Mouse (Mus musculus): ENCODE data around the gene Dcaf10.
"Not testable (repeated sequence)": the region's sequence is repeated elsewhere in the genome, so short reads cannot be mapped to it uniquely, and the experiment has no call there.

The Dcaf10 gene

GRCm38 (mm10) chr4:45341669-45342249, at the start of gene Dcaf10:
Gene Dcaf10 (plus strand): TSS chr4:45342101.
- peak; percentile 90 to 94 for DNase-seq (ENCODE audit: low spot score in 2 of 2)

GRCm38 (mm10) chr4:45296662-45297564, 45.0 kb upstream of the Dcaf10 start, which contains the start of gene Trmt10b:
Gene Trmt10b (plus strand): TSS chr4:45297127.
- peak; percentile 36 to 60 for DNase-seq (ENCODE audit: low spot score in 2 of 2)

DNA sequence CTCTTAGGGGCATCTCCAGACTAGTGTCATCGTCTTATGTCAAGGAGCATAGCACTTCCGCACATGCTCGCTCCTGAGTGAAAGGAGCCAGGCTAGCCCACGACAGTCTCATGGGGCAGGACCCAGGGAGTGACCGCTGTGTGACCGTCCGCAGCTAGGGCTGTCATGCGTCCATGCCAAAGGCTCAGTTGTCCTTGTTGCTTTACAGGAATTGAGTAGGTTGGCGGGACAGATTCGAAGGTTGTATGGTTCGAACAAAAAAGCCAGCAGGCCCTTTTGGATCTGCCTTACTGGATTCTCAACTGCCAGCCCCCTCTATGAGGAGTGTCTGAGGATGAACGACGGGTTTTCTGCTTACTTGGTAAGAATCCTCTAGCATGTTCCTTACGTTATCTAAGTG, 36.4 kb upstream of the Dcaf10 start:
- DNase-seq (ENCODE audit: low spot score in 2 of 2) = no peak

DNA sequence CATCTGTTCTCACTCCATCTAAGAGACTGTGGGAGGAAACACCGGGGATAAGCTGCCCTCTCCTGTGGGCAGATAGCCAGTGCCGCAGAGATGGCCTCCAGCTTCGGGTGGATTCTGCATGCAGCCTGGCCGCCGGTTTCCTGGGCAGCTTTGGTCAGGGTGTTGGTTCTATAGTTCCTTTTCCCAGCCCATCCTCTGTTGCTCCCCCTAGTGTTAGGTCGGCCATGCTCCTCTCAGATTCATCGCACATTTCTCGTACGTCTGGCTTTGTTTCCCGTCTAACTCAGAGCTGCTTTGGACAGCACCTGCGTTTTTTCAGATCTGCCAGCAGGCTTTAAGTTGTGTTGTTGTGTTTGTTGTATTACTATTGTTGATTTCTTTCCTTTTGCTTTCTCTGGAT, 33.9 kb upstream of the Dcaf10 start:
- no peak for DNase-seq (ENCODE audit: low spot score in 2 of 2)

DNA sequence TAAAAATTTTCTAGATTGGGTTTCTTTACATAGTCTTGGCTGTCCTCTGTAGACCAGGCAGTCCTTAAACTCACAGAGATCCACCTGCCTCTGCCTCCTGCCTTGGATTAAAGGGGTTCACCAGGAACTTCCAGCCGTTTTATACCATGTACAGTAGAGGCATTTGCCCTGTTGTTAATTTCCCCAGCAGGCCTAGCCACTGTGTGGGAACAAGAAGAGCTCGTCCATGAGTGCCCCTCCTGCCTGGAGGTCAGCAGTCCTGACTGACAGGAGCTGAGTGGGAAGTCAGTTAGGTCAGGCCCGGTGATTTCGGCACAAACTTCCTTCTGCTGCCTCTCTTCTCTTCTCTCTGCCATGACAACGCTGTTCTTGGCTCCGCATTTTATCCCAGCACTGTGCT, 33.3 kb upstream of the Dcaf10 start:
- DNase-seq (ENCODE audit: low spot score in 2 of 2) = no peak

DNA sequence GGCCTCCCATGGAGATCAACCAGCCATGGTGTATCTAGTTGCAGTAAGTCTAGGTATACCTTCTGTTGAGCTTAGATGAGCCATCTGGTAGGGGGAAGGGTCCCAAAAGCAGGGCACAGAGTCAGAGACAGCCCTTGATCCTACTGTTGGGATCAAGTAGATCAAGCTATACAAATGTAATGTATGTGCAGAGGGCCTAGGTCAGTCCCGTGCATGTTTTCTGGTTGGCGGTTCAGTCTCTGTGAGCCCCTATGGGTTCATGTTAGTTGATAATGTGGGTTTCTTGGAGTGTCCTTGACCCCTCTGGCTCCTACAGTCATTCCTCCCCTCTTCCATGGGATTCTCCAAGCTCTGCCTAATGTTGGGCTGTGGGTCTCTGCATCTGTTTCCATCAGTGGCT, 30.8 kb upstream of the Dcaf10 start:
- no peak for DNase-seq (ENCODE audit: low spot score in 2 of 2)

DNA sequence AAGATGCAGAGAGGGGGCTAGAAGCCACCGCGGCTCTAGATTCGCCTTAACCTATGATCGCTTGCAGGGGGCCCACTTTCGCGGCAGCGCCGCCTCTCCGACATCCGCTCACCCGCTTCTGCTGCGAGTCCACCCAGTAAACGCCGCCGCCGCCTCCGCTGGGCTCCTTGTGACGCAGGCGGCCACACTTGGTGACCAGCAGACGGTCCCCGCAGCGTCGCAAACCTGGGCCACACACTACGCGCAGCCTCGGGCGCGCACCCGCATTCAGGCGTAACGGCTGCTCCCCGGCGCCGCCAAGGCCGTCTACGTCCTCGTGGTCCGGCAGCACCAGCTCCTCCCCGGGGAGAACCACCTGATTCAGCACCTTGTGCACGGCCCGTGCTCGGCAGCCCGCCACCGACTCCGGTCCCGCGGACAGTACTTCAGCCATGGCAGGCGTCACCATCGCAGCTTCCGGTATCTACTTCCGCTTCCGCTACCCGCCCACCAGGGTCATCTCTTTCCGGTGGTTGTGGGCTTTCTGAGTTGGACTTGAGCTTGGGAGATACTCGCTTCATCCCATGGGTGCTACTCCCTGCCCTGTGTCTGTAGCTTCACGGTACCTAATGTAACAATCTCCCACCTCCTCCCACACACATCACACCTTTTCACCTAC, 21.6 kb upstream of the Dcaf10 start:
- DNase-seq (ENCODE audit: low spot score in 2 of 2) = peak; percentile 56 to 72

DNA sequence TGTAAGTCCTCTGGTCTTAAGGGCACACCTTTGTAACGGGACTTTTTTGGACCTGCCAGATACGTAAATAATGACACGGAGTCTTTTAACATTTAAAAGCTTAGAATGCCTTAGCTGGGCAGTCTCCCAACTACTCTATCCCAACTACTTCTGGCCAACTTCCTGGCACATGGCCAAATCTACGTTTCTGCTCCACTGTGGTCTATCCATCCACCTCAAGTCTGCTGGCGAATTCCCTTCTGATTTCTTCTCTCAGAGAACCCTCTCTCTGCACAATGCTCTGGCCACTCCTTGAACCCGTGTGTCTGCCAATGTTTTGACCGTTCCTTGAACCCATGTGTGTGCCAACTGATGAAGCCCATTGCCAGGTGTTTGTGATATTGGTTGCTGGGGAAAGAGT, 10.8 kb upstream of the Dcaf10 start:
- no peak for DNase-seq (ENCODE audit: low spot score in 2 of 2)

DNA sequence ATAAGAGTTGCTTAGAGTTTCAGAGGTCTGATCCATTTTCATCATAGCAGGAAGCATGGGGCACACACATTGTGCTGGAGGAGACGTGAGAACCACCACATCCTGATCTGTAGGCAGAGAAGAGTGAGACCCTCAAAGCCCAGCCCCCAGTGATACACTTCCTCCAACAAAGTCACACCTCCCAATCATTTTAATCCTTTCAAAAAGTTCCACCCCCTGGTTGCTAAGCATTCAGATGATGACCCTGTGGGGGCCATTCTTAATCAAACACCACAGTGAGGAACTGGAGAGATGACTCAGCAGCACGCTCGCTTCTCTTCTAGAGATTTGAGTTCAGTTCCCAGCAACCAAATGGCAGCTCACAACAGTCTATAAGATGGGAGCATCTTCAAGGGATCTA, 9.4 kb upstream of the Dcaf10 start:
- no peak for DNase-seq (ENCODE audit: low spot score in 2 of 2)

GRCm38 (mm10) chr4:45341226-45341625, 675 bp upstream of the Dcaf10 start:
- DNase-seq (ENCODE audit: low spot score in 2 of 2) = no peak

DNA sequence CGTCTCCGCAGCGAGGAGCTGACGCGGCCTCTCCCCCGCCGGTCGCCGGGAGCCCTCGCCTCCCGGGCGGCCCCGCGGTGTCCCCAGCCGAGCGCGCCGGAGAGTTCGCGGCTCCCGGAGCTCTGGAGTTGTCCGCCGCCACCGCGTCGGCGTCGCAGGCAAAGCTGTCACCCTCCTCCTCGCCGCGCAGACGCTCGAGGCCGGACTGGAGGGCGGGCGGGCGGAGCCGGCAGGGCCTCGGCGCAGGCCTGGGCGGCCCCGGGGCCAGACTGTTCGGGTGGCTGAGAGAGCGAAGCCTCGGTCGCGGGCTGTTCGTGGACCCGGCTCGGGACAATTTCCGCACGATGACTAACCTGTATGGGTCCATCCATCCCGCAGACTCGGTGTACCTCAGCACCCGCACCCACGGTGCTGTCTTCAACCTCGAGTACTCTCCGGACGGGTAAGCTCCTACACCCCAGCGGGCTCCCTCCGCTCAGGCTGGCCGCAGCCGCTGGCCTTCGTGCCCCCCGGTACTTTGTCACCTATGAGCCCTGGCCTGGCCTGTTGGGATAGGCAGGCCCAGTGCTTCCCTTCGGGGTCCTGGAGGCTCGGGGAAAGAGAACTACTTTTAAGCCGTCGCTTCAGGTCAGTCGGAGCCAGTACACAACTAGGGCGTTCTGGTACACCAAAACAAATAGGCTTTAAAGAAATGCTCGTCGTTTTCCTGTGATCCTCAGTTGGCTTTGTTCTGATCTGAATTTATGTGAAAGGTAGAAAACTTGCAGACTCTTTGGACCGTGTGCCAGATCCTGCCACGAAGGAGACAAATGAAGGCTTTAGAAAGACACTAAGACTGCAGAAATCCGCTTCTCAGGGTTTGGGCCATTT, 620 bp downstream of the Dcaf10 start, which contains the start of gene Exosc3:
Gene Exosc3 (minus strand): TSS at position 447 of the 870 bp plus-strand sequence.
- DNase-seq (ENCODE audit: low spot score in 2 of 2) = peak; percentile 48 to 51

DNA sequence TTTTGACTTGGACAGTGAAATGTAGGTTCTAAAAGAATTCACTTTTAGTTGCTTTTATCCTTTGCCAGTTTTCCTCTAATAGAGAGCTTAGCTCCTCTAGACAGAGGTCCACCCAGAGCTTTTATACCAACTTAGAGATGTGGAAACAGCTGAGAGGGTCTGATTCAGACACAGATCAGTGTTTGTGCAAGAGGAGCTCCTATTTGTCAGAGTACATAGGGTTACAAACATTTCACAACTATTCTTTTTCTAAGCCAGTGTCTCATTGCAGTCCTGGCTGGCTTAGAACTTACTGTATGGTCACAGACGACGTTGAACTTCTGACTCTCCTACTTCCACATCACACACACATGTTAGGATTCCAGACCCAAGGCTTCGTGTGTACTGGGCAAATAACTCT, 14.8 kb downstream of the Dcaf10 start:
- no peak for DNase-seq (ENCODE audit: low spot score in 2 of 2)

DNA sequence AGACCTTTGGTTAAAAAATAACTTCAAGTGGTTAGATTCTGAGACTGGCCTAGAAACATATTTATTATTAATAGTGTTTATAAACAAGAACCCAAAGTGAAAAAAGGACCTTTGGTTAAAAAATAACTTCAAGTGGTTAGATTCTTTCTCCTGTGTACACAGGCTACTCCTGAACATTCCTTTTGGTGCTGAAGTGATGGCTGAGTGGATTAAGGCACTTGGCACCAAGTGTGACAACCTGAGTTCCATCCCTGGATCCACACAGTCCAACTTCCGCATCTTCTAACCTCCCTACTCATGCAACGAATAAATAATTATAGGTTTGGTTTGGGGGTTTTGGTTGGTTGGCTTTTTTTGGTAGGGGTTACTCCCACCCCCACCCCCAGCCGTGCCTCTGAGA, 29.4 kb downstream of the Dcaf10 start:
- no peak for DNase-seq (ENCODE audit: low spot score in 2 of 2)

DNA sequence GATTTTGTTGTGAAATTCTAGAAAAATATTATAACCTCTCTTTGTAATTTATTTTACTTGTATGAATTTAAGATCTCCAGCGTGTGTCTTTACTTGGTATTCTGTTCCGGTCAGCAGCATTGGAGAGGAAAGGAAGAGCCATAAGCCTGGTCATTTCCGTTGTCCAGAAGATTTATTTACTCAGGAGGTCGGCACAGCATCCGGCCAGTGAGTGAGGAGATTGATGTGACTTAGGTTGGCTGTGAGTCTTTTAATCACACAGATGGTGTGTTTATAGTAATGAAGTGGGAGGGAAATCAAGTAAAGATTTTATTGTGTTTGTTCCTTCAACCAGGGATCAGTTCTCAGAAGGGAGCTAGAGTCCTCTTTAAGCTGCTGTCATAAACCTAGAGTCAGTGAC, 33.0 kb downstream of the Dcaf10 start:
- DNase-seq (ENCODE audit: low spot score in 2 of 2) = no peak

- DNase-seq (ENCODE audit: low spot score in 2 of 2) = no peak
Measured at GRCm38 (mm10) chr4:45376573-45376972, 34.7 kb downstream of the Dcaf10 start.

DNA sequence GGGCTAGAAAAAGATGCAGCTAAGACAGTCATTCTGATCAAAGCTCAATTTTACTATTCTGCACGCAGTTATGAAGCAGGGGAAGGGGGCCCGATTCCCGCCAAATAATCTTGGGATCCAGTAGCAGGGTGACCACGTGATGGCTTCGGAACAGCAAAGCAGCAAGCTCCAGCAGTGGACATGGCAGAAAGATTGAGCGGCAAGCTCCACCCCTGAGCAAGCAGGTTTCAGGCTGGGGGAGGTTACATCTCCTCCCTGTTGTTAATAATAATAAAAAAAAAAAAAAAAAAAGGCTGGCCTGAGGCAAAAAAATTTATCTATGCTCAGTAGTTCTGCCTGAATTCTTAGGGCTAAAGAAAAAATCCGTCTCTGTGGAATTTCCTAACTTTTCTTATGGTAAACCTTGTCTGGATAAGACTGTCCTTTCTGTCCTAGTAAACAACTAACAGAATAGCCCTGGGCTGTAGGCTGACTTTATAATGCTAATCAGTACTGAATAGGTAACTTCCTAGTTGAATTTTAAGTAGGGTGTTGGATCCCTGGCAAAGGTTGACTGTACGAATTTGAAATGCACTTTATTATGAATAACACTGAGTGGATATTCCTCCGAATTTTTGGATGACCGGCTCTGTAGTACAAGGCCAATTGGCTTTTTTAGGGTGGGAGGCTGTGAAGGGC, 39.1 kb downstream of the Dcaf10 start:
- not testable (repeated sequence) for DNase-seq (ENCODE audit: low spot score in 2 of 2)

DNA sequence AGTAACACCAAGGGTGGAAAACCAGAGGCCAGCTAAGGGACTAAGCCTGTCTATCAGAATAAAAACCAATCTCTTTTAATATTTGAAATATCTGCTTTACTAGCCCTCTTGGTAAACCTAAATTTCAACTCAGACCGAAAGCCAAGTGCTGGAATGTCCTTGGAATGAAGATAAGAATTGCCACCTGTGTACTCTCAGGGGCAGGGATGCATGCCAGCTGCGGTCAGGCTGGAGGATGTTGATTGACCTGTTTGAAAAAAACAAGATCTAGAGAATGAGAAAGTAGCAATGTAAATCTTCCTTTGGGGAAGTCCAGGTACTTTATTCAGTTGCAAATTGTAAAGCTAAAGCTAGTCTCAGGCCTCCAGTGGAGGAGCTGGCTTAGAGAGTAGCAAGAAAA, 40.2 kb downstream of the Dcaf10 start:
- not testable (repeated sequence) for DNase-seq (ENCODE audit: low spot score in 2 of 2)

GRCm38 (mm10) chr4:45387296-45387695, 45.4 kb downstream of the Dcaf10 start:
- DNase-seq (ENCODE audit: low spot score in 2 of 2) = not testable (repeated sequence)

GRCm38 (mm10) chr4:45392099-45392498, 50.2 kb downstream of the Dcaf10 start:
- DNase-seq (ENCODE audit: low spot score in 2 of 2) = no peak

DNA sequence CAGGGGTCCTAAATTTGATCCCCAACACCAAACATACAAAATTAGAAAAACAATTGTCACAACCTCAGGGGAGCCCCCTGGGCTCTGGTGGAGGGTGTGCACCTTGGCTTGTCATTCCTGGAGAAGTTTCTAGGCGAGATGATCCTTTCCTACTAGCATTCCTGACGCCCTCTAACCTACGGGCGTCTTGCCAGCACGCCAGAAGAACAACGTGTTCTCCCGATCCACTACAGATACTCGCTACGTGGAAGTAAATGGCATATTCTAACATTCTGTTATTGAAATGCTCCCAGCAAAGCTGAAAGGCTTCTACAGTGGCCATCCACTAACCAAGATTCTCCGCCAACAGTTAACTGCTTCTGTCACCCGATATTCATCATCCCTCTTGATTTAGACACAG, 50.7 kb downstream of the Dcaf10 start:
- no peak for DNase-seq (ENCODE audit: low spot score in 2 of 2)

- DNase-seq (ENCODE audit: low spot score in 2 of 2) = no peak
Measured at GRCm38 (mm10) chr4:45392994-45393393, 51.1 kb downstream of the Dcaf10 start.

Data from spleen, postnatal 14 days (tissue).